Mouse (Mus musculus) erythroblast, embryonic 14.5 days (primary cell): Measurements from ENCODE around the gene Rccd1.

Experiments
- GATA1 ChIP-seq: IDR thresholded peaks from 2 replicates; pipeline ENCODE4 v1.6.1; 2012; ENCODE audit warnings: low read length, inconsistent platforms, mixed read lengths
- TAL1 ChIP-seq: IDR thresholded peaks from 3 replicates; pipeline ENCODE4 v1.6.1; 2012; ENCODE audit warnings: low read length, inconsistent platforms, mixed read lengths

DNA sequence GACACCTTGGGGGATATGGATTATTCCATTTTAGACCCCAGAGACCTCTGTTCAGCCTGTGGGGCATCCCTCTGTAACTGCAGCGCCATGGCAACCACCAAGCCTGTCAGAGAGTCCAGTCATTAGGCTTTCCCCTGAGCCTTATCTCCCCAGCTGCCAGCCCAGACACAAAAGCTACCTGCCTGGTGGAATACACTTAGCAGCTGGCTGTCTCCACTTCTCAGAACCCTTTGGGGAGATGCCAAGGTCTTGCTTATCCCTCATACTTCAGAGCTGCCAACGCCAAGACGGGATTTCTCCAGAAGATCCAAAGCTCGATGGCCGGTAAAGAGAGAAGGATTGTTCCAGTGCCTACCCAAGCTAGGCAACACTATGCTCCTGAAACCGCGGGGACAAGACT is 17.5 kb upstream of the Rccd1 start:
- TF ChIP-seq GATA1: no peak
- no peak for TF ChIP-seq TAL1
